Mouse (Mus musculus): ENCODE results near the gene Mup12. TPM values are rescaled to one million over a fixed set of nuclear protein-coding genes. Genes with fewer than 3 reads are reported as not detected.
"Not testable (repeated sequence)": the region's sequence is repeated elsewhere in the genome, so short reads cannot be mapped to it uniquely, and the experiment has no call there.

The Mup12 gene
- not detected in 2 replicates for polyA plus RNA-seq (2012; rRNA removed)

- WGBS: 91% methylated on average over 3 of the region's 4 CpGs
- H3K4me1 ChIP-seq (ENCODE audit: control insufficient read depth, insufficient read depth, low read length); H3K4me3 ChIP-seq (replicated peaks; ENCODE audit: extremely low read depth, low read depth, low read length); DNase-seq: not testable (repeated sequence)
These were observed at the start of gene Mup12 for GRCm38 (mm10) chr4:60741226-60741625. TSS of gene Mup12 (minus strand) at chr4:60741326.

Other genes with a start within 250 kb of the Mup12 start
- gene Mup1, start 239.4 kb downstream of the Mup12 start, polyA plus RNA-seq (2012; rRNA removed): 0.15 and 0.49 TPM in 2 replicates
- not detected in 2 replicates for gene Mup10, start 159.1 kb downstream of the Mup12 start, polyA plus RNA-seq (2012; rRNA removed)
- gene Mup11, start 78.9 kb downstream of the Mup12 start, polyA plus RNA-seq (2012; rRNA removed): not detected in 2 replicates
- not detected in 2 replicates for gene Mup22, start 80.1 kb upstream of the Mup12 start, polyA plus RNA-seq (2012; rRNA removed)